Mouse (Mus musculus) liver, adult 2 months (tissue): ENCODE measurements around the gene Adat2. TPM values are rescaled to one million over a fixed set of nuclear protein-coding genes. Genes with fewer than 3 reads are reported as not detected.

Experiments
- DNase-seq: peaks from one replicate; pipeline ENCODE4 v3.0.0-alpha.2; 2011; ENCODE audit warnings: low read depth, low spot score; ENCODE audit errors: extremely low read depth
- H3K27ac ChIP-seq: fragments of 200-500 bp; replicated peaks from 2 replicates; pipeline ENCODE4 v1.5.1; 2012; ENCODE audit warnings: low read depth, mild to moderate bottlenecking, control low read depth, inconsistent platforms, low read length; ENCODE audit not compliant: insufficient read depth
- H3K27me3 ChIP-seq: fragments of 200-500 bp; 2 replicates; pipeline ENCODE4 v1.6.1; 2012; ENCODE audit warnings: mild to moderate bottlenecking, moderate library complexity, low read length, inconsistent platforms; ENCODE audit not compliant: control insufficient read depth, insufficient read depth
- H3K36me3 ChIP-seq: fragments of 200-500 bp; 2 replicates; pipeline ENCODE4 v1.6.1; 2012; ENCODE audit warnings: low read length, inconsistent platforms; ENCODE audit not compliant: control insufficient read depth, insufficient read depth
- H3K4me1 ChIP-seq: fragments of 200-500 bp; 2 replicates; pipeline ENCODE4 v1.6.1; 2011; ENCODE audit warnings: low read length; ENCODE audit not compliant: control insufficient read depth, insufficient read depth
- H3K4me3 ChIP-seq: fragments of 200-500 bp; 2 replicates; pipeline ENCODE4 v1.5.1; 2011; ENCODE audit warnings: low read depth, mild to moderate bottlenecking, control low read depth, low read length, moderate library complexity; ENCODE audit not compliant: insufficient read depth
- H3K79me2 ChIP-seq: fragments of 200-500 bp; 2 replicates; pipeline ENCODE4 v1.6.1; 2012; ENCODE audit warnings: inconsistent platforms, mild to moderate bottlenecking, low read length, moderate library complexity; ENCODE audit not compliant: control insufficient read depth, insufficient read depth
- H3K9ac ChIP-seq: fragments of 200-500 bp; 2 replicates; pipeline ENCODE4 v1.6.1; 2012; ENCODE audit warnings: low read depth, mild to moderate bottlenecking, control low read depth, inconsistent platforms, low read length
- CTCF ChIP-seq: fragments of 200-500 bp; IDR thresholded peaks from 2 replicates; pipeline ENCODE4 v1.5.1; 2011; ENCODE audit warnings: low read depth, low read length, control low read depth
- POLR2A ChIP-seq: fragments of 200-500 bp; IDR thresholded peaks from 2 replicates; pipeline ENCODE4 v1.6.1; 2011; ENCODE audit warnings: low read length, control low read depth; ENCODE audit not compliant: insufficient read depth; ENCODE audit errors: extremely low read depth
- WGBS: fragments of 180-500 bp; shearing (Covaris S2); methylation state at CpG from one replicate; pipeline ENCODE4 v1.1.7; 2018; 5-methylcytosine and 5-hydroxymethylcytosine counted together
- polyA plus RNA-seq: library from polyadenylated mRNA; depleted of rRNA; stranded (reverse); fragments of >200 nt; gene quantifications from 2 replicates; pipeline ENCODE4 v1.2.3, GENCODE M21; 2012; rRNA removed
- total RNA-seq: library from RNA; depleted of rRNA; stranded (reverse); fragments of >200 nt; gene quantifications from 2 replicates; pipeline ENCODE4 v1.2.3, GENCODE M21; 2014; rRNA removed

Adat2 gene
- total and polyA plus RNA-seq, 2 experiments: 2.5 to 2.9 TPM

- no peak for DNase-seq
- Histone ChIP-seq H3K9ac (no peak overlapping the region), H3K4me3 (no peak overlapping the region), H3K79me2 (no peaks in the 10 kb centered on the region), H3K36me3 (no peaks in the 10 kb centered on the region), H3K27ac (no peak overlapping the region), H3K4me1 (no peaks in the 10 kb centered on the region), H3K27me3 (no peaks in the 10 kb centered on the region)
- WGBS: 67% methylated on average over 2 of the region's 2 CpGs
- no peak for TF ChIP-seq POLR2A
- no peak for TF ChIP-seq CTCF
Measured at GRCm38 (mm10) chr10:13600926-13601325, 48.2 kb downstream of the Adat2 start.

Other genes with a start within 250 kb of the Adat2 start
- 3.9 and 4.1 TPM in 2 replicates for gene Phactr2, start 78.5 kb upstream of the Adat2 start, total RNA-seq
- gene Phactr2, start 78.5 kb upstream of the Adat2 start, polyA plus RNA-seq: 1.1 and 1.2 TPM in 2 replicates
- 8.0 and 11.1 TPM in 2 replicates for gene Fuca2, start 53.4 kb upstream of the Adat2 start, total RNA-seq
- gene Fuca2, start 53.4 kb upstream of the Adat2 start, polyA plus RNA-seq: 4.0 TPM in 2 replicates
- 23.5 and 29.6 TPM in 2 replicates for gene Pex3, start 248 bp downstream of the Adat2 start, total RNA-seq
- 9.5 and 9.6 TPM in 2 replicates for gene Pex3, start 248 bp downstream of the Adat2 start, polyA plus RNA-seq